Mouse (Mus musculus): ENCODE measurements around the gene Cradd. TPM values are rescaled to one million over a fixed set of nuclear protein-coding genes. Genes with fewer than 3 reads are reported as not detected.

Gene Cradd
- polyA plus RNA-seq, 1 experiment from 2014 or later: 10.4 TPM

GRCm38 (mm10) chr10:95360048-95360447 is 36.1 kb upstream of the Cradd start:
- Histone ChIP-seq H3K4me2 (ENCODE audit: low read length) (no peak overlapping the region), H3K36me3 (ENCODE audit: control insufficient read depth, insufficient read depth) (no peaks in the 10 kb centered on the region), H3K9me3 (ENCODE audit: control insufficient read depth, low read length) (no peaks in the 10 kb centered on the region), H3K9ac (replicated peaks; ENCODE audit: low read depth, low read length) (no peak overlapping the region), H3K4me1 (replicated peaks; ENCODE audit: control insufficient read depth, insufficient read depth, low read length) (no peaks in the 10 kb centered on the region), H3K27ac (ENCODE audit: low read length) (no peak overlapping the region), H3K27me3 (replicated peaks; ENCODE audit: control insufficient read depth, insufficient read depth, low read length) (no peaks in the 10 kb centered on the region), H3K4me3 (replicated peaks; ENCODE audit: low read length) (no peak overlapping the region)
- 87% methylated on average over 5 of the region's 5 CpGs for WGBS
- ATAC-seq: no peak

GRCm38 (mm10) chr10:95357721-95358120 is 33.8 kb upstream of the Cradd start:
- Histone ChIP-seq H3K9ac (replicated peaks; ENCODE audit: low read depth, low read length) (no peak overlapping the region), H3K4me3 (replicated peaks; ENCODE audit: low read length) (no peak overlapping the region), H3K9me3 (ENCODE audit: control insufficient read depth, low read length) (no peaks in the 10 kb centered on the region), H3K27me3 (replicated peaks; ENCODE audit: control insufficient read depth, insufficient read depth, low read length) (no peaks in the 10 kb centered on the region), H3K27ac (ENCODE audit: low read length) (no peak overlapping the region), H3K4me2 (ENCODE audit: low read length) (no peak overlapping the region), H3K4me1 (replicated peaks; ENCODE audit: control insufficient read depth, insufficient read depth, low read length) (no peaks in the 10 kb centered on the region), H3K36me3 (ENCODE audit: control insufficient read depth, insufficient read depth) (no peaks in the 10 kb centered on the region)
- 83% methylated on average over 3 of the region's 3 CpGs for WGBS
- no peak for ATAC-seq

GRCm38 (mm10) chr10:95356711-95357110 is 32.8 kb upstream of the Cradd start:
- ATAC-seq: no peak
- Histone ChIP-seq H3K27me3 (replicated peaks; ENCODE audit: control insufficient read depth, insufficient read depth, low read length) (no peaks in the 10 kb centered on the region), H3K27ac (ENCODE audit: low read length) (no peak overlapping the region), H3K4me1 (replicated peaks; ENCODE audit: control insufficient read depth, insufficient read depth, low read length) (no peaks in the 10 kb centered on the region), H3K36me3 (ENCODE audit: control insufficient read depth, insufficient read depth) (no peaks in the 10 kb centered on the region), H3K4me3 (replicated peaks; ENCODE audit: low read length) (no peak overlapping the region), H3K4me2 (ENCODE audit: low read length) (no peak overlapping the region), H3K9ac (replicated peaks; ENCODE audit: low read depth, low read length) (no peak overlapping the region), H3K9me3 (ENCODE audit: control insufficient read depth, low read length) (no peaks in the 10 kb centered on the region)
- 58% methylated on average over 7 of the region's 7 CpGs for WGBS

- no peak overlapping the region for H3K4me3 ChIP-seq (replicated peaks; ENCODE audit: low read length)
- no peaks in the 10 kb centered on the region for H3K9me3 ChIP-seq (ENCODE audit: control insufficient read depth, low read length)
- H3K36me3 ChIP-seq (ENCODE audit: control insufficient read depth, insufficient read depth): no peaks in the 10 kb centered on the region
- 49% methylated on average over 6 of the region's 6 CpGs for WGBS
- H3K4me2 ChIP-seq (ENCODE audit: low read length): no peak overlapping the region
- H3K27ac ChIP-seq (ENCODE audit: low read length): no peak overlapping the region
- no peak overlapping the region for H3K9ac ChIP-seq (replicated peaks; ENCODE audit: low read depth, low read length)
- H3K4me1 ChIP-seq (replicated peaks; ENCODE audit: control insufficient read depth, insufficient read depth, low read length): no peaks in the 10 kb centered on the region
- H3K27me3 ChIP-seq (replicated peaks; ENCODE audit: control insufficient read depth, insufficient read depth, low read length): no peaks in the 10 kb centered on the region
- ATAC-seq: no peak
Measured at GRCm38 (mm10) chr10:95355678-95356268, 31.8 kb upstream of the Cradd start.

GRCm38 (mm10) chr10:95354673-95355072 is 30.7 kb upstream of the Cradd start:
- Histone ChIP-seq H3K4me3 (replicated peaks; ENCODE audit: low read length) (no peak overlapping the region), H3K36me3 (ENCODE audit: control insufficient read depth, insufficient read depth) (no peaks in the 10 kb centered on the region), H3K4me2 (ENCODE audit: low read length) (no peak overlapping the region), H3K27ac (ENCODE audit: low read length) (no peak overlapping the region), H3K27me3 (replicated peaks; ENCODE audit: control insufficient read depth, insufficient read depth, low read length) (no peaks in the 10 kb centered on the region), H3K9ac (replicated peaks; ENCODE audit: low read depth, low read length) (no peak overlapping the region), H3K4me1 (replicated peaks; ENCODE audit: control insufficient read depth, insufficient read depth, low read length) (no peaks in the 10 kb centered on the region), H3K9me3 (ENCODE audit: control insufficient read depth, low read length) (no peaks in the 10 kb centered on the region)
- ATAC-seq: no peak

GRCm38 (mm10) chr10:95354047-95354446 is 30.1 kb upstream of the Cradd start:
- no peak overlapping the region for H3K4me2 ChIP-seq (ENCODE audit: low read length)
- no peak overlapping the region for H3K4me3 ChIP-seq (replicated peaks; ENCODE audit: low read length)
- H3K9me3 ChIP-seq (ENCODE audit: control insufficient read depth, low read length): no peaks in the 10 kb centered on the region
- H3K36me3 ChIP-seq (ENCODE audit: control insufficient read depth, insufficient read depth): no peaks in the 10 kb centered on the region
- ATAC-seq: no peak
- no peak overlapping the region for H3K27ac ChIP-seq (ENCODE audit: low read length)
- 61% methylated on average over 6 of the region's 6 CpGs for WGBS
- H3K4me1 ChIP-seq (replicated peaks; ENCODE audit: control insufficient read depth, insufficient read depth, low read length): no peaks in the 10 kb centered on the region
- no peaks in the 10 kb centered on the region for H3K27me3 ChIP-seq (replicated peaks; ENCODE audit: control insufficient read depth, insufficient read depth, low read length)
- H3K9ac ChIP-seq (replicated peaks; ENCODE audit: low read depth, low read length): no peak overlapping the region

GRCm38 (mm10) chr10:95348457-95348856 is 24.5 kb upstream of the Cradd start:
- H3K4me2 ChIP-seq (ENCODE audit: low read length): no peak overlapping the region
- ATAC-seq: no peak
- H3K9ac ChIP-seq (replicated peaks; ENCODE audit: low read depth, low read length): no peak overlapping the region

GRCm38 (mm10) chr10:95347776-95348175 is 23.8 kb upstream of the Cradd start:
- Histone ChIP-seq H3K4me2 (ENCODE audit: low read length) (no peak overlapping the region), H3K36me3 (ENCODE audit: control insufficient read depth, insufficient read depth) (no peaks in the 10 kb centered on the region), H3K9ac (replicated peaks; ENCODE audit: low read depth, low read length) (no peak overlapping the region), H3K4me3 (replicated peaks; ENCODE audit: low read length) (no peak overlapping the region), H3K27me3 (replicated peaks; ENCODE audit: control insufficient read depth, insufficient read depth, low read length) (no peaks in the 10 kb centered on the region), H3K27ac (ENCODE audit: low read length) (no peak overlapping the region), H3K4me1 (replicated peaks; ENCODE audit: control insufficient read depth, insufficient read depth, low read length) (no peaks in the 10 kb centered on the region), H3K9me3 (ENCODE audit: control insufficient read depth, low read length) (0 out of 2 replicates have a peak, but pooled peaks cover 3% of the 10 kb centered on the region)
- ATAC-seq: no peak
- WGBS: 97% methylated on average over 3 of the region's 3 CpGs

More at GRCm38 (mm10) chr10:95348457-95348856, 24.5 kb upstream of the Cradd start:
- no peaks in the 10 kb centered on the region for H3K27me3 ChIP-seq (replicated peaks; ENCODE audit: control insufficient read depth, insufficient read depth, low read length)
- no peaks in the 10 kb centered on the region for H3K4me1 ChIP-seq (replicated peaks; ENCODE audit: control insufficient read depth, insufficient read depth, low read length)
- WGBS: 77% methylated on average over 3 of the region's 3 CpGs
- H3K9me3 ChIP-seq (ENCODE audit: control insufficient read depth, low read length): 0 out of 2 replicates have a peak, but pooled peaks cover 3% of the 10 kb centered on the region
- H3K36me3 ChIP-seq (ENCODE audit: control insufficient read depth, insufficient read depth): no peaks in the 10 kb centered on the region
- H3K4me3 ChIP-seq (replicated peaks; ENCODE audit: low read length): no peak overlapping the region
- no peak overlapping the region for H3K27ac ChIP-seq (ENCODE audit: low read length)

GRCm38 (mm10) chr10:95342833-95343590 is 19.1 kb upstream of the Cradd start:
- H3K4me2 ChIP-seq (ENCODE audit: low read length): no peak overlapping the region
- H3K9ac ChIP-seq (replicated peaks; ENCODE audit: low read depth, low read length): no peak overlapping the region
- no peak overlapping the region for H3K4me3 ChIP-seq (replicated peaks; ENCODE audit: low read length)
- ATAC-seq: no peak
- 0 out of 2 replicates have a peak, but pooled peaks cover 3% of the 10 kb centered on the region for H3K9me3 ChIP-seq (ENCODE audit: control insufficient read depth, low read length)
- no peak overlapping the region for H3K27ac ChIP-seq (ENCODE audit: low read length)
- WGBS: 88% methylated on average over 10 of the region's 10 CpGs
- no peaks in the 10 kb centered on the region for H3K27me3 ChIP-seq (replicated peaks; ENCODE audit: control insufficient read depth, insufficient read depth, low read length)
- no peaks in the 10 kb centered on the region for H3K4me1 ChIP-seq (replicated peaks; ENCODE audit: control insufficient read depth, insufficient read depth, low read length)
- no peaks in the 10 kb centered on the region for H3K36me3 ChIP-seq (ENCODE audit: control insufficient read depth, insufficient read depth)
